Mouse (Mus musculus): ENCODE measurements around the gene Zfp658.
A peak's percentile ranks its signal among the peaks of the same experiment; 100 is the strongest.

The Zfp658 gene

DNA sequence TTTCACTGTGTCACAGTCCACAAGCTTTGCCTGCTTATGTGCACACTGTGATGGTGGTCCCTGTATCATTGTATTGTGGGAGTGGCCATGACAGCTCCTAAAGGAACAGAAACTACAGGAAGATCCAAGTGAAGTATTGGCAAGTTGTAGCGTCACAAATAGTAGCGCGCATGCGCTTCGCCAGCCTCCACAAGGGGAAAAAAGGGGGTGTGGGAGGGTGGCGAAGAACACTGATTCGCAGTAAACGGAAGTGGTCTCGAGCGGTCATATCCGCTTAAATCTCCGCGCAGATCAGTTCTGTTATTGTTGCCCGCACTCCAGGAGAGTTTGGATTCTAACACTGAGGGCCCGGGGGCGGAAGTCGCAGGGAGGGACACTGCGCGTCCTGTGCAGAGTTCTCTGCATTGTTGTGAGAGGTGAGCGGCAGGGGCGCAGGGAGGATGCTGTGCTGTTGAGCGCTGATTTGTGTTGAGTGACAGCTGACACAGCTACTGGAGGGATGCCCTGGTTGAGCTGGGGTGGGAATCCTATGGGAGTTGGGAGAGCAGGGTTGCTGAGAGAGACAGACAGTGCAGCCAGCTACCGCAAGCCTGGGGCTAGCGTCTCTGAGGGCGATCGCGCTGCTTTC lies at the start of gene Zfp658:
Zfp658 (plus strand) TSS at position 251 of the 628 bp plus-strand sequence.
- DNase-seq (ENCODE audit: low spot score), result peak; percentile 28

DNA sequence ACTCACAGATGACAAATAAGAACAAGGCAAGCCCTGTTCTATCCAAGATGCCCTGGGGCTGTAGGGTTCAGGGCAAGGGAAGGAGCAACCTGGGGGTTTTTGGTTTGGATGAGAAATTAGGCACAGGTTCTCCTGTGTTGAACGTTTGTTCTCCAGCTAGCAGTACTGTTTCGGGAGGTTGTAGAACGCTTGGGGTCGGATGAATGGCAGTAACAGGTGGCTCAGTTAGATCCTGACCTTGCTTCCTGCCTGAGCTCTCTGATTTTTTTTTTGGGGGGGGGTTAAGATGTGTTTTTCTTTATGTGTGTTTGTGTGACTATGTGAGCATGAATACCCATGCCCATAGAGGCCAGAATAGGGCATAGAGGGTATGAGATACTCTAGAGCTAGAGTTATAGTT lies 49.5 kb upstream of the Zfp658 start:
- no peak for DNase-seq (ENCODE audit: low spot score)

- no peak for DNase-seq (ENCODE audit: low spot score)
These were observed 47.0 kb upstream of the Zfp658 start for GRCm38 (mm10) chr7:43515076-43515475.

DNA sequence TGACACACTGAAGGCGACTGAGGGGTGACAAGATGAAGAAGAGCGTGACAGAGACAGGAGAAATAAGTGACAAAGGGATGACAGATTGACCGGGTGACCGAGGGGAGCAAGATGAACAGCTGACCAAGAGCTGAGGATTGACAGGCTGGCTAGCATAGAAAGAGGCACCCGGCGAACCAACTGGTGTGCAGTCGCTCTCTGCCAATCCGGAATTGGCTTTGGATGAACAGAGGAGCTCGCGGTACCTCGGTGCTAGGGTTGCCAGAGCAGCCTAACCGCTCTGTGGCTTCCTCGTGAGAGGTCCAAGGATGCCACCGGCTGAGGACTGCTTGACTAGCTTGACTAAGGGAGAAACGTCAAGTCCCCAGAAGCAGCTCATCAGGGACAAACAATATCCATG lies 43.7 kb upstream of the Zfp658 start:
- DNase-seq (ENCODE audit: low spot score), result no peak

- no peak for DNase-seq (ENCODE audit: low spot score)
These were observed 39.3 kb upstream of the Zfp658 start for GRCm38 (mm10) chr7:43522776-43523175.

DNA sequence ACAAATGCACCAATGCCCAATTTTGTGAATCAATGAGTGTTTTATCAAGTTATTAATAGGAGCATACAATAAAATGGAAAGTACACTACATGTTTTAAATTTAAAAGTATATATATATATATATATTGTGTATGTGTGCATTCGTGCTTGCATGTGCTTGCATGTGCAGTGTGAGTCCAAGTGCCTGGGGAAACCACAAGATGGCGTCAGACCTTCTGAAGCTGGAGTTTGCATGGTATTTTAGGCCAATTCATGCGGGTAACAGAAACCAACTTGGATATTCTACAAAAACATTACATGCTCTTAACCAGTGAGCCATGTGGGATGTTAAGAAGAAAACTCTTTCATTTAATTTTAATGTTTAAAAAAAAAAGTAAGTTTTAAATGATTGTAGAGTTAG lies 36.7 kb upstream of the Zfp658 start:
- DNase-seq (ENCODE audit: low spot score), result no peak

GRCm38 (mm10) chr7:43530216-43530785 lies 31.8 kb upstream of the Zfp658 start:
- no peak for DNase-seq (ENCODE audit: low spot score)

DNA sequence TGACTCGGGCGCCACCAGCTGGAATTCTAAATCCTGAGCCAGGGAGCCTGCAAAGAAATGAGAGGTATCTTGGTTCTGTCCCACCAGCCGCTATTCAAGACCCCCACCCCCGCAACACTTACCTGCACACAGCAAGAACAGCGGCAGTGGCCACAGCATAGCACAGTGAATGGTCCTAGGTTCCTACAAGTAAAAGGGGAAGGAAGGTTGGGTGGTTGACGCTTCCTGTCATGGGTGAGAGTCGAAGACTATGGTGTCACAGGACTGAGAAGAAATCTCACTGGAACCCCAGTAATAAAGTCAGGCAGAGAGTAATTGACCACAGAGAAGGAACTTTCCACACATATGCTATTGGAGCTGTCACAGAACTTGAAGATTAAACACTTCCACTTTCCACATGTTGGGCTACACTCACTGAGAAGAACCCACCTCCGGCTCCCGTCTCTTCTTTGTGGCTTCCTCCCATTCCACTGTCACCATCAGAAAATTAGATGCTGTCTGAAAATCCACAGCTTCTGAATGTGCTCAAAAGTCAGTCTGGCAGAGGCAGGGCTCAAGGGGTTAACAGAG lies 29.0 kb upstream of the Zfp658 start:
- no peak for DNase-seq (ENCODE audit: low spot score)

- no peak for DNase-seq (ENCODE audit: low spot score)
These were observed 23.5 kb upstream of the Zfp658 start for GRCm38 (mm10) chr7:43538524-43538923.

- no peak for DNase-seq (ENCODE audit: low spot score)
These were observed 17.7 kb upstream of the Zfp658 start, which contains the start of gene Cd33 for GRCm38 (mm10) chr7:43544225-43544977. Cd33 (minus strand) TSS chr7:43544428.

DNA sequence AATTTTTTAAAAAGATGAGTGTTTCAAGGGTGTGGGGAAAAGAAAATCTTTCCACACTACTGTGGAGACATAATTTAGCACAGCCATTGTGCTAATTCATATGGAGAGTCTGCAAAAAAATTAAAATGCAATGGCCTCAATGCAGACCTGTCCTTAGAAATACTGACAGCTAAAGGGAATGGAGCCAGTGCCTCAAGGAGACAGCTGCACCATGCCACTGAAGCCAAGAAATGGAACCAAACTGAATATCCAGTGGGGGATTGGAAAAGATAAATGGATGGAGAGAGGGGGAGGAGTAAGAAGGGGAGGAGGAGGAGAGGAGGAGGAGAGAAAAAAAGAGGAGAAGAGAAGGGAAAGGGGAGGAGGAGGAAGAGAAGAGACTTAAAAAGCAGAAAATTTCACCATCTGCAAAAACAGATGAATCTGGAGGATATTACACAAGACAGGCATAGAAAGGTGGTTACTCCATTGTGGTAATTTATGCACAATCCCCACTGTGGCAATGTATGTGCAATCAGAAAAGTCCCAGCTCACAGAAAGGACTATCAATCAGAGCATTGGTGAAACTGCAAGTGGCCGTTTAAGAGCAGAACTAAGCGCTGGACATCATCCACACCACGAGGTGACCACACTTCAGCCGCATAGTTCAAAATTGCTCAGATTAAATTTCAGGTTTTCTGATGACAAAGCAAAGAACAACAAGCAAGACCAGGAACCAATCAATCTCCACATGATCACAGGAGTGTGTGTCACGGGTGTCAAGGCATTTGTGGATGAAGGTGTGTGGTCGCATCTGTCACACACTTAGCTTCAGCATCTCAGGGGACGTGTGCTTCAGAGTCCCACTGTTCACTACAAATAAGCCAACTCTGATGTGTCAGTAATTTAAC lies 16.2 kb upstream of the Zfp658 start:
- no peak for DNase-seq (ENCODE audit: low spot score)

- DNase-seq (ENCODE audit: low spot score), result no peak
These were observed 14.4 kb upstream of the Zfp658 start for GRCm38 (mm10) chr7:43547666-43548065.

DNA sequence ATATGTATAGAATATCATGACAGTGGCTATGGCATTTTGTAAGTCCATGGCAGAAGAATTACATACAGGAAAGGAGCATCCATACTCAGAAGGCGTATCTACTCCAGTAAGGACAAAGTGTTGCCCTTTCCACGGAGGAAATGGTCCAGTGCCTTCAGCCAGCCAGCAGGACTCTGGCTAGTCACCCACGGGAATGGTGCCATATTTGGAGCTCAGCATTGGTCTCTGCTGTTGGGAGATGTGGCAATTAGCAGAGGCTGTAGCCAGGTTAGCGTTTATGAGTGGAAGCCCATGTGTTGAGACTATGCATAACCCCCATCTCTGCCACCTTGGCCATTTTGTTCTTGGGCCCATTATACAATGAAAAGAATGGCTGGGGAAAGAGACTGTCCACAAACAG lies 13.8 kb upstream of the Zfp658 start:
- no peak for DNase-seq (ENCODE audit: low spot score)

- no peak for DNase-seq (ENCODE audit: low spot score)
These were observed 8.9 kb upstream of the Zfp658 start for GRCm38 (mm10) chr7:43553153-43553552.

DNA sequence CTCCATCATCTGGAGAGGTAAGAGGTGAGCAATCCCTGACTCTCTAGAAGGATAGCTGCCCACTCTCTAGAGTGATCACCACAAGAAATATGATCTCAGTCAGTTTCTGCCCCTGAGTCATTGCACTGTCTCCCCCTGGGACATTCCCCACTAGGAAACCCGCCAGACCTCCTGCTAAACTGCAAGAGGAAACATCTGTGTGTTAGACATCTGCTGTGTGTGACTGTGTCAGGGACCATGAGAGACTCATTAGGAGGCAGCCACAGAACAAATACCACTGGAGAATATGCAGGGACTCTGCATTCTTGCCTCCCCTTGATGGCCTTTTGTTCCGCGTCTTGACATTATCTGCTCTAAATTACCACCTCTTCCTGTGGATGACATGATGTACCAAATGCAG lies 7.5 kb upstream of the Zfp658 start:
- DNase-seq (ENCODE audit: low spot score), result no peak

DNA sequence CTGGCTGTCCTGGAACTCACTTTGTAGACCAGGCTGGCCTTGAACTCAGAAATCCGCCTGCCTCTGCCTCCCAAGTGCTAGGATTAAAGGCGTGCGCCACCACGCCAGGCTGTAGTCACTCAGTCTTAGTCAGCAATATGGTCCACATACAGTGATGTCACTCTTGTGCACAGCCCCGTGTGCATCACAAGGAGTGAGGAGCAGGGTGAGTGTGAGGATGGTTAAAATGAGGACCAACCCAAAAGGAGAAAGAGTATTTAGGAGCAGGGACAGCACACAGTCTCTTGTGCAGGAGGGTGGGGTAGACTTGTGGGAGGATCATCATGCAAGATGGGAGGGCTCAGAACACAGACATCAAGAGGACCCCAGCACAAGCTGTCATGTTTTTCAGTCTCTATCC lies 6.7 kb upstream of the Zfp658 start:
- no peak for DNase-seq (ENCODE audit: low spot score)

DNA sequence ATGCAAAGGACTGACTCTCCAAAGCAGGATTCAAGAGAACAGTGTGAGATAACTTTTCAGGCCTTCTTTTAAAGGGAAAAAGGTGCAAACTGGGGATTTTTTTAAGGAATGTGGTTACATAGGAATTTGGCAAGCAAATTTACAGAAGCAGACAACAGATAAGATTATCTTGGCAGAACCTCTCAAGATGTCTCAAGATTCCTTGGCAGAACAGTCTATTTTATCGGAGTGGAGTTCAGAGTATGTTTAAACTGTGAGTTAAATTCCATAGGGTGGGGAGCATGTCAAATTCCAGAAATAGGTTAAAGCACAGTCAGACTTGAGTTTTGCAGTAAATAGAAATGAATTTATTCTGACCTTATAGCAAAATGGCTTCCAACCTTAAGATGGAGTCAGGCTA lies 5.2 kb upstream of the Zfp658 start:
- DNase-seq (ENCODE audit: low spot score), result no peak

- DNase-seq (ENCODE audit: low spot score), result no peak
These were observed 605 bp downstream of the Zfp658 start for GRCm38 (mm10) chr7:43562651-43563070.

DNA sequence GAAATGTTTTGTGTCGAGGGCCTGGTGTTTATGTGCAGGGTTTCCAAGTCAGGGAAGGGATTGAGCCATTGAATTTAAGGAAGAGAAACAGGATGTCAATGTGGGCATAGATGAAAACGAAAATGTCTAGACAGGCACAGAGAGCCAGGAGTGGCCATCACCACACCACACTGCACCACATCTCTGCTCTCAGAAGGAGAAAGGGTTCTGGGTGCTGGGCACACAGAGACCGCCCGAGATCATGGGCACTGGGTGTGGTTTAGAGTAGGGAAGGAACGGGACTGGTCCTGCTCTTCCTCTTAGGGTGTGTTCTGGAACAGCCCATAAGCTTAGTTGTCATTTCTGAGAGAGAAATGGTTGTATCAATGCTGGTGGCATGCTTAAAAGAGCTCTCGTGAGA lies 1.2 kb downstream of the Zfp658 start:
- no peak for DNase-seq (ENCODE audit: low spot score)

DNA sequence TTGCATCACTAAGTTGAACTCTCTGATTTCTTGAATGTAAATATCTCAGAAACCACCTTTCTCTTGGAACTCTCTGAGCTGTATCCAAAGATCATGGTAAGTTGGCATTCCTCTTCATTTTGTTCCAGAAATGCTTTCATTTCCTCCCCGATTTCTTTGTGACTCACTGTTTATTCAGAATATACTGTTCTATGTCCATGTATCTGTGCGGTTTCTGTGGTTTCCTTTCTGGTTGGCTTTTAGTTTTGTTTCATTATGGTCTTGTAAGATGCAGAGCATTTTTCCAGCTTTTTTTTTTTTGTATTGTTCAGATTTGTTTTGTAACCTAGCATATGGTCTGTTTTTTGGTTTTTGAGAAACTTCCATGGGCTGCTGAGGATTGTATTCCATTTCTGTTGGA lies 9.2 kb downstream of the Zfp658 start:
- no peak for DNase-seq (ENCODE audit: low spot score)

DNA sequence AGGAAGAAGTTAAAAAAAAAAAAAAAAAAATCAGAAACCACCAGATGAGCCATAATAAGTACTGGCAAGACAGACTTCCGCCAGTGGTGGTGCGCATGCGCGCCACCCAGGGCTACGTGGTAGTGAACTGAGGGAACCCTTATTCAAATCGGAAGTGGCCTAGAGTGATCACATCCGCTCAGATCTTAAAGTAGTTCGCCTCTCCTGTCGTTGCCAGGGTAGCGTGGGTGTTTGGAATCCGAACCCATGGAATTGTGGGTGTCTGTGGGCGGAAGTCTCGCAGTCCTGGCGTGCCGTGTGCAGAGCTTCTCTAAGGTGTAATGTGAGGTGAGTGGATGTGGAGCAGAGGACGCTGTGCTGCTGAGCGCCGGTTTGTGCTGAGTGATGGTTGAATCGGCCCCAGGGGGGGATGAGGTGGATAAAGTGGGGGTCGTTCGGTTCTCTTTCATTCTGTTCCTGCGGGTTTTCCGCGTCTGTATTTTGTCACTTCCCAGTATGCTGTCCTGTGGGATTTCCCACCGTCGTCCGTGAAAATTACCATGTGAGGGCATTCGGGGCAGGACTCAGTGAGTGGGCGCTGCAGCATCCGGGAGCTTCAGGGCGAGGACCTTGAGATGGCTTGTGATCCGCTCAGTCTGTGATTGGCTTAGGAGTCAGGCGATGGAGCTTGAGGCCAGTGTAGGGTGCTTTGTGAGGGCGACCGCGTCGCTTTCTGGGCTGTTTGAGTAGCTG lies 17.6 kb downstream of the Zfp658 start, which contains the start of gene Zfp719:
Zfp719 (plus strand) TSS at position 171 of the 732 bp plus-strand sequence.
- peak; percentile 60 for DNase-seq (ENCODE audit: low spot score)
